Mouse (Mus musculus) small intestine, adult 2 months (tissue): Measurements from ENCODE around the gene Prkch.

Source experiments
- CTCF ChIP-seq: fragments of 200-500 bp; IDR thresholded peaks from 2 replicates; pipeline ENCODE4 v1.5.1; 2012; ENCODE audit warnings: low read depth, mild to moderate bottlenecking, control low read depth, inconsistent platforms, low read length, moderate library complexity, mixed read lengths; ENCODE audit not compliant: insufficient replicate concordance, insufficient read length; ENCODE audit errors: extremely low read depth
- POLR2A ChIP-seq: fragments of 200-500 bp; IDR thresholded peaks from 2 replicates; pipeline ENCODE4 v1.6.1; 2012; ENCODE audit warnings: low read depth, mild to moderate bottlenecking, control low read depth, inconsistent platforms, low read length, moderate library complexity

GRCm38 (mm10) chr12:73543191-73543590 is 41.4 kb upstream of the Prkch start:
- TF ChIP-seq POLR2A: no peak
- no peak for TF ChIP-seq CTCF
